Mouse (Mus musculus): ENCODE data around the gene Car11. TPM values are rescaled to one million over a fixed set of nuclear protein-coding genes. Genes with fewer than 3 reads are reported as not detected.

The Car11 gene
- polyA plus RNA-seq, 1 experiment from 2014 or later = 10.7 TPM

- no peak overlapping the region for H3K27ac ChIP-seq (ENCODE audit: low read length)
- peak overlapping the region; percentile 74; the same call in 1 of the 2 replicates for H3K9ac ChIP-seq (replicated peaks; ENCODE audit: low read length)
- peak overlapping the region; percentile 94; the same call in 1 of the 2 replicates for H3K4me2 ChIP-seq (replicated peaks; ENCODE audit: low read depth, low read length)
- H3K27me3 ChIP-seq (ENCODE audit: insufficient read depth, low read length) = peaks cover 23% of the 10 kb centered on the region
- H3K36me3 ChIP-seq (ENCODE audit: insufficient read depth, low read length) = no peaks in the 10 kb centered on the region
- H3K4me1 ChIP-seq (ENCODE audit: insufficient read depth, low read length) = peaks cover 50% of the 10 kb centered on the region
- 90% methylated on average over 17 of the region's 17 CpGs for WGBS
- H3K9me3 ChIP-seq (ENCODE audit: low read length) = no peaks in the 10 kb centered on the region
- ATAC-seq (ENCODE audit: low FRiP score, low TSS enrichment) = no peak
- H3K4me3 ChIP-seq (ENCODE audit: low read length) = no peak overlapping the region
Measured at GRCm38 (mm10) chr7:45702809-45703520, 3.3 kb downstream of the Car11 start.

- Histone ChIP-seq H3K4me3 (ENCODE audit: low read length) (peak overlapping the region; percentile 71), H3K4me1 (ENCODE audit: insufficient read depth, low read length) (peaks cover 57% of the 10 kb centered on the region), H3K4me2 (replicated peaks; ENCODE audit: low read depth, low read length) (peak overlapping the region; percentile 94), H3K9me3 (ENCODE audit: low read length) (no peaks in the 10 kb centered on the region), H3K36me3 (ENCODE audit: insufficient read depth, low read length) (no peaks in the 10 kb centered on the region), H3K27me3 (ENCODE audit: insufficient read depth, low read length) (peaks cover 20% of the 10 kb centered on the region), H3K27ac (ENCODE audit: low read length) (peak overlapping the region; percentile 86), H3K9ac (replicated peaks; ENCODE audit: low read length) (peak overlapping the region; percentile 74)
- 43% methylated on average over 12 of the region's 12 CpGs for WGBS
- no peak; the same call in 1 of the 2 replicates for ATAC-seq (ENCODE audit: low FRiP score, low TSS enrichment)
Measured at GRCm38 (mm10) chr7:45703521-45704033, 3.9 kb downstream of the Car11 start.

- ATAC-seq (ENCODE audit: low FRiP score, low TSS enrichment) = peak; percentile 40
- WGBS = under 1% methylated on average over 13 of the region's 13 CpGs
- peak overlapping the region; percentile 86 for H3K27ac ChIP-seq (ENCODE audit: low read length)
Measured at GRCm38 (mm10) chr7:45704046-45704559, 4.5 kb downstream of the Car11 start.

GRCm38 (mm10) chr7:45704730-45705442 is 5.2 kb downstream of the Car11 start, which contains the start of gene Dbp:
Gene Dbp (plus strand): TSS chr7:45705088.
- Histone ChIP-seq H3K4me2 (replicated peaks; ENCODE audit: low read depth, low read length) (peak within 1 kb of the TSS; percentile 94), H3K27me3 (ENCODE audit: insufficient read depth, low read length) (peaks cover 7% of the 10 kb centered on the region), H3K9me3 (ENCODE audit: low read length) (no peaks in the 10 kb centered on the region), H3K27ac (ENCODE audit: low read length) (peak within 1 kb of the TSS; percentile 86), H3K4me3 (ENCODE audit: low read length) (peak within 1 kb of the TSS; percentile 71), H3K4me1 (ENCODE audit: insufficient read depth, low read length) (peaks cover 62% of the 10 kb centered on the region), H3K9ac (replicated peaks; ENCODE audit: low read length) (peak within 1 kb of the TSS; percentile 89), H3K36me3 (ENCODE audit: insufficient read depth, low read length) (no peaks in the 10 kb centered on the region)
- 0% methylated on average over 36 of the region's 36 CpGs for WGBS
- ATAC-seq (ENCODE audit: low FRiP score, low TSS enrichment) = peak; percentile 88

More at GRCm38 (mm10) chr7:45704046-45704559, 4.5 kb downstream of the Car11 start:
- H3K36me3 ChIP-seq (ENCODE audit: insufficient read depth, low read length) = no peaks in the 10 kb centered on the region
- peak overlapping the region; percentile 94 for H3K4me2 ChIP-seq (replicated peaks; ENCODE audit: low read depth, low read length)
- H3K9ac ChIP-seq (replicated peaks; ENCODE audit: low read length) = peak overlapping the region; percentile 74
- H3K9me3 ChIP-seq (ENCODE audit: low read length) = no peaks in the 10 kb centered on the region
- peaks cover 15% of the 10 kb centered on the region for H3K27me3 ChIP-seq (ENCODE audit: insufficient read depth, low read length)
- peak overlapping the region; percentile 71 for H3K4me3 ChIP-seq (ENCODE audit: low read length)
- peaks cover 62% of the 10 kb centered on the region for H3K4me1 ChIP-seq (ENCODE audit: insufficient read depth, low read length)

- ATAC-seq (ENCODE audit: low FRiP score, low TSS enrichment) = no peak; the same call in none of the 2 replicates
- H3K4me1 ChIP-seq (ENCODE audit: insufficient read depth, low read length) = peaks cover 56% of the 10 kb centered on the region
Measured at GRCm38 (mm10) chr7:45705443-45705864, 5.8 kb downstream of the Car11 start.

GRCm38 (mm10) chr7:45705873-45706281 is 6.2 kb downstream of the Car11 start:
- Histone ChIP-seq H3K27ac (ENCODE audit: low read length) (peak overlapping the region; percentile 94), H3K36me3 (ENCODE audit: insufficient read depth, low read length) (peaks cover 8% of the 10 kb centered on the region), H3K4me3 (ENCODE audit: low read length) (peak overlapping the region; percentile 71), H3K9ac (replicated peaks; ENCODE audit: low read length) (peak overlapping the region; percentile 89), H3K4me1 (ENCODE audit: insufficient read depth, low read length) (peaks cover 53% of the 10 kb centered on the region), H3K4me2 (replicated peaks; ENCODE audit: low read depth, low read length) (peak overlapping the region; percentile 94), H3K27me3 (ENCODE audit: insufficient read depth, low read length) (no peaks in the 10 kb centered on the region), H3K9me3 (ENCODE audit: low read length) (no peaks in the 10 kb centered on the region)
- ATAC-seq (ENCODE audit: low FRiP score, low TSS enrichment) = peak; percentile 10; the same call in 1 of the 2 replicates
- 2% methylated on average over 7 of the region's 7 CpGs for WGBS

More at GRCm38 (mm10) chr7:45705443-45705864, 5.8 kb downstream of the Car11 start:
- H3K27ac ChIP-seq (ENCODE audit: low read length) = peak overlapping the region; percentile 83
- WGBS = under 1% methylated on average over 21 of the region's 21 CpGs
- peak overlapping the region; percentile 71 for H3K4me3 ChIP-seq (ENCODE audit: low read length)
- H3K9me3 ChIP-seq (ENCODE audit: low read length) = no peaks in the 10 kb centered on the region
- peak overlapping the region; percentile 89 for H3K9ac ChIP-seq (replicated peaks; ENCODE audit: low read length)
- H3K36me3 ChIP-seq (ENCODE audit: insufficient read depth, low read length) = peaks cover 4% of the 10 kb centered on the region
- H3K27me3 ChIP-seq (ENCODE audit: insufficient read depth, low read length) = peaks cover 1% of the 10 kb centered on the region; the same call in 1 of the 2 replicates
- peak overlapping the region; percentile 94 for H3K4me2 ChIP-seq (replicated peaks; ENCODE audit: low read depth, low read length)

GRCm38 (mm10) chr7:45706721-45707241 is 7.1 kb downstream of the Car11 start:
- H3K4me1 ChIP-seq (ENCODE audit: insufficient read depth, low read length) = peaks cover 44% of the 10 kb centered on the region
- H3K9ac ChIP-seq (replicated peaks; ENCODE audit: low read length) = peak overlapping the region; percentile 89
- no peaks in the 10 kb centered on the region for H3K9me3 ChIP-seq (ENCODE audit: low read length)
- under 1% methylated on average over 37 of the region's 45 CpGs for WGBS
- H3K4me3 ChIP-seq (ENCODE audit: low read length) = peak overlapping the region; percentile 71
- H3K36me3 ChIP-seq (ENCODE audit: insufficient read depth, low read length) = peaks cover 17% of the 10 kb centered on the region
- ATAC-seq (ENCODE audit: low FRiP score, low TSS enrichment) = no peak
- H3K27ac ChIP-seq (ENCODE audit: low read length) = peak overlapping the region; percentile 94
- peak overlapping the region; percentile 94 for H3K4me2 ChIP-seq (replicated peaks; ENCODE audit: low read depth, low read length)
- H3K27me3 ChIP-seq (ENCODE audit: insufficient read depth, low read length) = no peaks in the 10 kb centered on the region

GRCm38 (mm10) chr7:45707375-45707967 is 7.8 kb downstream of the Car11 start:
- peaks cover 24% of the 10 kb centered on the region for H3K36me3 ChIP-seq (ENCODE audit: insufficient read depth, low read length)
- H3K9me3 ChIP-seq (ENCODE audit: low read length) = no peaks in the 10 kb centered on the region
- peak overlapping the region; percentile 94 for H3K4me2 ChIP-seq (replicated peaks; ENCODE audit: low read depth, low read length)
- H3K4me3 ChIP-seq (ENCODE audit: low read length) = peak overlapping the region; percentile 71
- ATAC-seq (ENCODE audit: low FRiP score, low TSS enrichment) = peak; percentile 2; the same call in 1 of the 2 replicates
- peak overlapping the region; percentile 94 for H3K27ac ChIP-seq (ENCODE audit: low read length)
- under 1% methylated on average over 27 of the region's 27 CpGs for WGBS
- no peaks in the 10 kb centered on the region for H3K27me3 ChIP-seq (ENCODE audit: insufficient read depth, low read length)
- peak overlapping the region; percentile 89 for H3K9ac ChIP-seq (replicated peaks; ENCODE audit: low read length)
- peaks cover 44% of the 10 kb centered on the region for H3K4me1 ChIP-seq (ENCODE audit: insufficient read depth, low read length)

- H3K9me3 ChIP-seq (ENCODE audit: low read length) = no peaks in the 10 kb centered on the region
Measured at GRCm38 (mm10) chr7:45708221-45708761, 8.6 kb downstream of the Car11 start.

More at GRCm38 (mm10) chr7:45708221-45708761, 8.6 kb downstream of the Car11 start:
- Histone ChIP-seq H3K27me3 (ENCODE audit: insufficient read depth, low read length) (no peaks in the 10 kb centered on the region), H3K9ac (replicated peaks; ENCODE audit: low read length) (peak overlapping the region; percentile 89; the same call in 1 of the 2 replicates), H3K36me3 (ENCODE audit: insufficient read depth, low read length) (peaks cover 32% of the 10 kb centered on the region), H3K4me3 (ENCODE audit: low read length) (peak overlapping the region; percentile 71), H3K4me2 (replicated peaks; ENCODE audit: low read depth, low read length) (peak overlapping the region; percentile 94), H3K4me1 (ENCODE audit: insufficient read depth, low read length) (peaks cover 44% of the 10 kb centered on the region), H3K27ac (ENCODE audit: low read length) (peak overlapping the region; percentile 94)
- 26% methylated on average over 13 of the region's 13 CpGs for WGBS
- no peak for ATAC-seq (ENCODE audit: low FRiP score, low TSS enrichment)
